Mouse (Mus musculus): ENCODE results near the gene Tiam2.

- TF ChIP-seq POLR2A (IDR thresholded peaks at IDR 0.05; ENCODE audit: borderline replicate concordance, control insufficient read depth, low read depth, low read length) = no peak
- no peak for TF ChIP-seq CTCF (IDR thresholded peaks at IDR 0.05; ENCODE audit: control insufficient read depth, insufficient read depth, low read length)
Observed at GRCm38 (mm10) chr17:3338821-3339220, 12.4 kb downstream of the Tiam2 start.

All from bone marrow, adult 2 months (tissue).